In genomic region chr6:15743291-15743792, GRCm38 (mm10) we compare ENCODE assay signal across 11 mouse cellular contexts. TPM values are rescaled to one million over a fixed set of nuclear protein-coding genes. Genes with fewer than 3 reads are reported as not detected.
A peak's percentile ranks its signal among the peaks of the same experiment; 100 is the strongest.
DNase-seq lines count a peak whose midpoint lies in the region; ATAC-seq lines count a peak whose summit lies in the region.
"Had no signal": no experiment of that assay in that cellular context is flagged by ENCODE, and none has a peak within 500 bp of the region (broad histone marks: within the 10 kb centered on the region; RNA-seq: fewer than 3 reads in every experiment).

No protein-coding gene starts in this region.

- no peaks in the 10 kb centered on the region for H3K4me1 ChIP-seq in embryonic facial prominence, embryonic 11.5 days (ENCODE audit: control insufficient read depth, insufficient read depth, low read length)
- peaks cover 11% of the 10 kb centered on the region for H3K4me1 ChIP-seq in embryonic facial prominence, embryonic 10.5 days
- peaks cover 22% of the 10 kb centered on the region for H3K4me1 ChIP-seq in heart, embryonic 15.5 days (replicated peaks)
- H3K4me1 ChIP-seq: neural tube, embryonic 12.5 days had no signal

- no peak overlapping the region for H3K4me2 ChIP-seq in embryonic facial prominence, embryonic 11.5 days (ENCODE audit: low read depth, low read length)
- peak overlapping the region; percentile 29 for H3K4me2 ChIP-seq in heart, embryonic 15.5 days
- H3K4me2 ChIP-seq: embryonic facial prominence, embryonic 13.5 days; neural tube, embryonic 12.5 days had no signal

- no peaks in the 10 kb centered on the region for H3K36me3 ChIP-seq in embryonic facial prominence, embryonic 11.5 days (replicated peaks; ENCODE audit: control insufficient read depth, insufficient read depth, low read depth, low read length)
- peaks cover 34% of the 10 kb centered on the region for H3K36me3 ChIP-seq in embryonic facial prominence, embryonic 10.5 days (replicated peaks)
- H3K36me3 ChIP-seq in heart, embryonic 15.5 days, result no peaks in the 10 kb centered on the region
- H3K36me3 ChIP-seq: neural tube, embryonic 12.5 days had no signal

- no peak overlapping the region for H3K9ac ChIP-seq in embryonic facial prominence, embryonic 11.5 days (replicated peaks; ENCODE audit: low read length)
- no peak overlapping the region for H3K9ac ChIP-seq in heart, embryonic 15.5 days
- H3K9ac ChIP-seq: embryonic facial prominence, embryonic 13.5 days; neural tube, embryonic 12.5 days had no signal

- no peak for DNase-seq in embryonic facial prominence, embryonic 11.5 days (ENCODE audit: low spot score)
- DNase-seq in embryonic facial prominence, embryonic 10.5 days (ENCODE audit: low spot score), result no peak
- DNase-seq in urinary bladder, postnatal 14 days (ENCODE audit: low spot score), result peak; percentile 20
- no peak for DNase-seq in urinary bladder, postnatal 4 days (ENCODE audit: low spot score in 2 of 2)
- DNase-seq in natural killer cell, adult 2 months (ENCODE audit: low spot score in 2 of 2), result no peak
- DNase-seq in T-cell, adult 2 months (ENCODE audit: low spot score), result no peak
- DNase-seq: lung, postnatal 10 days had no signal

- no peaks in the 10 kb centered on the region for H3K9me3 ChIP-seq in embryonic facial prominence, embryonic 11.5 days (replicated peaks; ENCODE audit: control insufficient read depth, low read length)
- H3K9me3 ChIP-seq in embryonic facial prominence, embryonic 10.5 days, result no peaks in the 10 kb centered on the region
- no peaks in the 10 kb centered on the region for H3K9me3 ChIP-seq in heart, embryonic 15.5 days (replicated peaks)
- H3K9me3 ChIP-seq: embryonic facial prominence, embryonic 13.5 days; neural tube, embryonic 12.5 days had no signal

- H3K27me3 ChIP-seq in embryonic facial prominence, embryonic 11.5 days (ENCODE audit: control insufficient read depth, insufficient read depth, low read length), result no peaks in the 10 kb centered on the region
- no peaks in the 10 kb centered on the region for H3K27me3 ChIP-seq in embryonic facial prominence, embryonic 10.5 days (replicated peaks; ENCODE audit: low read depth, poor library complexity, severe bottlenecking)
- no peaks in the 10 kb centered on the region for H3K27me3 ChIP-seq in heart, embryonic 15.5 days
- H3K27me3 ChIP-seq: embryonic facial prominence, embryonic 13.5 days; neural tube, embryonic 12.5 days had no signal

- ATAC-seq in embryonic facial prominence, embryonic 11.5 days (replicated peaks; ENCODE audit: insufficient number of reproducible peaks, low FRiP score, low TSS enrichment, low read depth), result no peak
- peak; percentile 81 for ATAC-seq in heart, embryonic 15.5 days (replicated peaks; ENCODE audit: insufficient number of reproducible peaks, insufficient read depth, low FRiP score, low read depth)
- ATAC-seq in granulocyte monocyte progenitor cell, adult 5-6 weeks (replicated peaks; ENCODE audit: poor library complexity, severe bottlenecking), result no peak

- 0 out of 2 replicates have a peak overlapping the region, but pooled peaks have one; percentile 2 for H3K27ac ChIP-seq in embryonic facial prominence, embryonic 11.5 days (replicated peaks; ENCODE audit: low read depth, low read length)
- H3K27ac ChIP-seq in embryonic facial prominence, embryonic 10.5 days (replicated peaks), result no peak overlapping the region
- H3K27ac ChIP-seq in heart, embryonic 15.5 days, result peak overlapping the region; percentile 74
- H3K27ac ChIP-seq: embryonic facial prominence, embryonic 13.5 days; neural tube, embryonic 12.5 days had no signal

- 71% methylated on average over 8 of the region's 8 CpGs for WGBS in embryonic facial prominence, embryonic 11.5 days
- 79% methylated on average over 8 of the region's 8 CpGs for WGBS in embryonic facial prominence, embryonic 10.5 days
- WGBS in heart, embryonic 15.5 days, result 27% methylated on average over 8 of the region's 8 CpGs

- H3K4me3 ChIP-seq in embryonic facial prominence, embryonic 11.5 days (ENCODE audit: low read depth, low read length), result no peak overlapping the region
- no peak overlapping the region for H3K4me3 ChIP-seq in embryonic facial prominence, embryonic 10.5 days
- H3K4me3 ChIP-seq in heart, embryonic 15.5 days, result no peak overlapping the region
- H3K4me3 ChIP-seq: embryonic facial prominence, embryonic 13.5 days; neural tube, embryonic 12.5 days had no signal

RNA-seq across cellular contexts. Expression of gene Mdfic, which starts 22.9 kb away (rescaled TPM):
- polyA plus RNA-seq in embryonic facial prominence, embryonic 11.5 days (2014; fragmentation: Nextera tagmentation; extraction: Ambion mirVana), result 8.5 and 9.9 TPM in 2 replicates
- polyA plus RNA-seq in embryonic facial prominence, embryonic 10.5 days (2016; fragmentation: Nextera tagmentation; extraction: Ambion mirVana), result 5.0 and 6.6 TPM in 2 replicates
- polyA plus RNA-seq in heart, embryonic 15.5 days (2015; fragmentation: Nextera tagmentation; extraction: Ambion mirVana), result 4.2 and 4.6 TPM in 2 replicates
- total RNA-seq in granulocyte monocyte progenitor cell, adult 5-6 weeks (2014; fragmentation: Nextera tagmentation), result 10.8 and 13.3 TPM in 2 replicates
- 8.7 and 15.6 TPM in 2 replicates for total RNA-seq in granulocyte monocyte progenitor cell, adult 5-6 weeks (2017)
